Mouse (Mus musculus): ENCODE results near the gene Olfr1164. TPM values are rescaled to one million over a fixed set of nuclear protein-coding genes. Genes with fewer than 3 reads are reported as not detected.

Gene Olfr1164
- not detected for polyA plus RNA-seq (2014; fragmentation: Illumina TruSeq; extraction: RNeasy Lipid Tissue Mini Kit (QIAGEN cat#74804); ENCODE audit: low replicate concordance)

DNA sequence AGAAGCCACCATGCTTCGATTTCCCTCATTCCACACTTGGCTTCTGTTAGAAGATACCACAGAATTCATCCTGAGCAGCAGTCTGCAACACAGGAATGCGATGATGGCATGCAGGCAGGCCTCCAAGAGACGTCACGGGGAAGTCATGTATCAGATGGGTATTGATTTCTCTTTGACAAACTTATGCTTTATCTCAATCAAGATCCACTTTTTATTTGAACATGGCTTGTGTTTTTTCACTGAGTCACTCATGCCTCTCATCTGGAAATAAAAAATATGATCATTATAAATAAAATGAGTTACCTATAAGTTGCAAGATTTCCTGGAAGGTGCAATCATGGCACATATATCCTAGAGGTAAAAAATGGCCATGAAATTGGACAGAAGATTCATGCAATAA, at the start of gene Olfr1164:
Gene Olfr1164 (minus strand): TSS at position 101 of the 400 bp plus-strand sequence.

DNA sequence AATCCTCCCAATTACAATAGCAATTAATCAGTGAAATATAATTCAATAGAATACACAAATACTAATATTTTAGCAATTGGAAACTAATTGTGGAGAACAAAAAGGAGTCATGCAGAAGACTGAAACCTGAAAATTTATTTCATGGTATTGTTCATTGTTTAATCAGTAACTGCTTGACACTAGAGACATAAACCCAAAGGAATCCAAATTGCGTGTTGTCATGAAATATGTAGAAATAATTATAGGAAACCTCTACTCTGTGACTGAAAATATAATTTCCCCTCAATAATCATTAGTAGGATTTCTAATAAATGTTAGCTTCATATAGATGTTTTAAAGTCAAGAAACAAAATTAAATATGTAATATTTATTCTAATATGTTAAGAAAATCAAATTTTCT, 34.4 kb upstream of the Olfr1164 start, which contains the start of gene Olfr1166:
Gene Olfr1166 (minus strand): TSS at position 101 of the 400 bp plus-strand sequence.

DNA sequence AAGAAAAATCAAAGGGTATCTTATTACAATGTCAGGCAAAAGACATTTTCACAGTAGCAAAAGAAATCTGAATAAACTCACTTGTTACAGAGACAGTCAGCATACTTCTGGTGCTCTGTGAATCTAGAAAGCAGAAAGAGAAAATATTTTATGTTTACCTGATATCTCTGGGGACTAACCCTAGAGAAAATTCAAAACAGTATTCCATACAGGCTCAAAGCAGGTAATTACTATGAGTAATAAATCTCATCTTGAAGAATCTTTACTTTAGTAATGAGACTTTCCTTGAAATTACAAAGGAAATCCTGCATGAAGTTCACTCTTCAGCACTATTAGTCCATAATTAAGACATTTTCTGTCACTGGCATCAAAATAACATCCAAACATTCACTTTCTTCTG, 22.0 kb downstream of the Olfr1164 start, which contains the start of gene Olfr1163:
Gene Olfr1163 (minus strand): TSS at position 101 of the 400 bp plus-strand sequence.

DNA sequence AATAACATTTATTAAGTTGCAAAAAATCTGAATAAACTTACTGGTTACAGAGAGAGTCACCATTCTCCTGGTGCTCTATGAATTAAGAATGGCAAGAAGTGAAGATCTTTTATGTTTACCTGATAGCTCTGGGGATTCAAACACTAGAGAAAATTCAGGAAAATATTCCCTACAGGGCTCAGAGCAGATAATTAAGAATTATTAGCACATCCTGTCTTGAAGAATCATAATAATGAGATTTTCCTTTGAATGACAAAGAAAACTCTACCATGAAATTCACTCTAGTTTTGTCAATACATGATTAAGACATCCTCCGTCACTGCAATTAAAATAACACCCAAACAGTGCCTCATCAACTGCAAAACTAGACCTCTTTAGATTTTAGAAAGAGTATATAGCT, 42.7 kb downstream of the Olfr1164 start, which contains the start of gene Olfr1162:
Gene Olfr1162 (minus strand): TSS at position 101 of the 400 bp plus-strand sequence.

Other genes starting within 250 kb of the Olfr1164 start
- gene Olfr1150-ps1, start 250.0 kb downstream of the Olfr1164 start, polyA plus RNA-seq (2014; fragmentation: Illumina TruSeq; extraction: RNeasy Lipid Tissue Mini Kit (QIAGEN cat#74804); ENCODE audit: low replicate concordance) = not detected
- gene Olfr1151, start 238.1 kb downstream of the Olfr1164 start, polyA plus RNA-seq (2014; fragmentation: Illumina TruSeq; extraction: RNeasy Lipid Tissue Mini Kit (QIAGEN cat#74804); ENCODE audit: low replicate concordance) = not detected
- not detected for gene Olfr1152, start 227.5 kb downstream of the Olfr1164 start, polyA plus RNA-seq (2014; fragmentation: Illumina TruSeq; extraction: RNeasy Lipid Tissue Mini Kit (QIAGEN cat#74804); ENCODE audit: low replicate concordance)
- not detected for gene Olfr1153, start 199.0 kb downstream of the Olfr1164 start, polyA plus RNA-seq (2014; fragmentation: Illumina TruSeq; extraction: RNeasy Lipid Tissue Mini Kit (QIAGEN cat#74804); ENCODE audit: low replicate concordance)
- gene Olfr1154, start 188.8 kb downstream of the Olfr1164 start, polyA plus RNA-seq (2014; fragmentation: Illumina TruSeq; extraction: RNeasy Lipid Tissue Mini Kit (QIAGEN cat#74804); ENCODE audit: low replicate concordance) = not detected
- gene Olfr1155, start 148.8 kb downstream of the Olfr1164 start, polyA plus RNA-seq (2014; fragmentation: Illumina TruSeq; extraction: RNeasy Lipid Tissue Mini Kit (QIAGEN cat#74804); ENCODE audit: low replicate concordance) = not detected
- not detected for gene Olfr1156, start 140.9 kb downstream of the Olfr1164 start, polyA plus RNA-seq (2014; fragmentation: Illumina TruSeq; extraction: RNeasy Lipid Tissue Mini Kit (QIAGEN cat#74804); ENCODE audit: low replicate concordance)
- gene Olfr1157, start 125.7 kb downstream of the Olfr1164 start, polyA plus RNA-seq (2014; fragmentation: Illumina TruSeq; extraction: RNeasy Lipid Tissue Mini Kit (QIAGEN cat#74804); ENCODE audit: low replicate concordance) = not detected
- gene Olfr74, start 119.3 kb downstream of the Olfr1164 start, polyA plus RNA-seq (2014; fragmentation: Illumina TruSeq; extraction: RNeasy Lipid Tissue Mini Kit (QIAGEN cat#74804); ENCODE audit: low replicate concordance) = not detected
- gene Olfr1158, start 103.9 kb downstream of the Olfr1164 start, polyA plus RNA-seq (2014; fragmentation: Illumina TruSeq; extraction: RNeasy Lipid Tissue Mini Kit (QIAGEN cat#74804); ENCODE audit: low replicate concordance) = not detected
- gene Olfr1160, start 85.7 kb downstream of the Olfr1164 start, polyA plus RNA-seq (2014; fragmentation: Illumina TruSeq; extraction: RNeasy Lipid Tissue Mini Kit (QIAGEN cat#74804); ENCODE audit: low replicate concordance) = not detected
- gene Olfr1161, start 71.2 kb downstream of the Olfr1164 start, polyA plus RNA-seq (2014; fragmentation: Illumina TruSeq; extraction: RNeasy Lipid Tissue Mini Kit (QIAGEN cat#74804); ENCODE audit: low replicate concordance) = not detected
- not detected for gene Olfr73, start 56.3 kb downstream of the Olfr1164 start, polyA plus RNA-seq (2014; fragmentation: Illumina TruSeq; extraction: RNeasy Lipid Tissue Mini Kit (QIAGEN cat#74804); ENCODE audit: low replicate concordance)
- gene Olfr1162, start 42.8 kb downstream of the Olfr1164 start, polyA plus RNA-seq (2014; fragmentation: Illumina TruSeq; extraction: RNeasy Lipid Tissue Mini Kit (QIAGEN cat#74804); ENCODE audit: low replicate concordance) = not detected
- gene Olfr1163, start 22.1 kb downstream of the Olfr1164 start, polyA plus RNA-seq (2014; fragmentation: Illumina TruSeq; extraction: RNeasy Lipid Tissue Mini Kit (QIAGEN cat#74804); ENCODE audit: low replicate concordance) = not detected
- not detected for gene Olfr1166, start 34.3 kb upstream of the Olfr1164 start, polyA plus RNA-seq (2014; fragmentation: Illumina TruSeq; extraction: RNeasy Lipid Tissue Mini Kit (QIAGEN cat#74804); ENCODE audit: low replicate concordance)
- gene Olfr1167, start 61.2 kb upstream of the Olfr1164 start, polyA plus RNA-seq (2014; fragmentation: Illumina TruSeq; extraction: RNeasy Lipid Tissue Mini Kit (QIAGEN cat#74804); ENCODE audit: low replicate concordance) = not detected
- gene Olfr1168, start 87.9 kb upstream of the Olfr1164 start, polyA plus RNA-seq (2014; fragmentation: Illumina TruSeq; extraction: RNeasy Lipid Tissue Mini Kit (QIAGEN cat#74804); ENCODE audit: low replicate concordance) = not detected
- gene Olfr1170, start 134.4 kb upstream of the Olfr1164 start, polyA plus RNA-seq (2014; fragmentation: Illumina TruSeq; extraction: RNeasy Lipid Tissue Mini Kit (QIAGEN cat#74804); ENCODE audit: low replicate concordance) = not detected
- gene Olfr1173, start 185.9 kb upstream of the Olfr1164 start, polyA plus RNA-seq (2014; fragmentation: Illumina TruSeq; extraction: RNeasy Lipid Tissue Mini Kit (QIAGEN cat#74804); ENCODE audit: low replicate concordance) = not detected
- not detected for gene Olfr1174-ps, start 221.2 kb upstream of the Olfr1164 start, polyA plus RNA-seq (2014; fragmentation: Illumina TruSeq; extraction: RNeasy Lipid Tissue Mini Kit (QIAGEN cat#74804); ENCODE audit: low replicate concordance)
- not detected for gene Olfr1175-ps, start 233.2 kb upstream of the Olfr1164 start, polyA plus RNA-seq (2014; fragmentation: Illumina TruSeq; extraction: RNeasy Lipid Tissue Mini Kit (QIAGEN cat#74804); ENCODE audit: low replicate concordance)
- not detected for gene Olfr1176, start 242.8 kb upstream of the Olfr1164 start, polyA plus RNA-seq (2014; fragmentation: Illumina TruSeq; extraction: RNeasy Lipid Tissue Mini Kit (QIAGEN cat#74804); ENCODE audit: low replicate concordance)